Mouse (Mus musculus): ENCODE results near the gene Xpr1. TPM values are rescaled to one million over a fixed set of nuclear protein-coding genes. Genes with fewer than 3 reads are reported as not detected.

Xpr1 gene
- polyA plus RNA-seq, 1 experiment = 6.7 TPM

GRCm38 (mm10) chr1:155254309-155254708 lies 162.9 kb downstream of the Xpr1 start:
- no peaks in the 10 kb centered on the region for H3K36me3 ChIP-seq (ENCODE audit: control insufficient read depth, insufficient read depth, low read length)
- WGBS = 85% methylated on average over 8 of the region's 8 CpGs
- H3K4me1 ChIP-seq (ENCODE audit: control insufficient read depth, insufficient read depth, insufficient read length, low read length) = peaks cover 4% of the 10 kb centered on the region; the same call in 1 of the 2 replicates
- no peak overlapping the region for H3K27ac ChIP-seq (ENCODE audit: insufficient read depth, low read depth, low read length)
- no peak for TF ChIP-seq POLR2A (IDR thresholded peaks at IDR 0.05; ENCODE audit: low read depth, low read length)
- TF ChIP-seq CTCF (IDR thresholded peaks at IDR 0.05; ENCODE audit: extremely low read depth, insufficient read length, insufficient replicate concordance, low read depth, low read length) = no peak
- no peaks in the 10 kb centered on the region for H3K27me3 ChIP-seq (ENCODE audit: control insufficient read depth, insufficient read depth, low read length)
- H3K4me3 ChIP-seq (ENCODE audit: low read depth, low read length) = no peak overlapping the region

GRCm38 (mm10) chr1:155253126-155253525 lies 164.1 kb downstream of the Xpr1 start:
- peaks cover 4% of the 10 kb centered on the region; the same call in 1 of the 2 replicates for H3K4me1 ChIP-seq (ENCODE audit: control insufficient read depth, insufficient read depth, insufficient read length, low read length)
- 66% methylated on average over 12 of the region's 12 CpGs for WGBS
- no peak overlapping the region for H3K4me3 ChIP-seq (ENCODE audit: low read depth, low read length)
- H3K36me3 ChIP-seq (ENCODE audit: control insufficient read depth, insufficient read depth, low read length) = no peaks in the 10 kb centered on the region
- H3K27ac ChIP-seq (ENCODE audit: insufficient read depth, low read depth, low read length) = no peak overlapping the region
- TF ChIP-seq CTCF (IDR thresholded peaks at IDR 0.05; ENCODE audit: extremely low read depth, insufficient read length, insufficient replicate concordance, low read depth, low read length) = no peak
- TF ChIP-seq POLR2A (IDR thresholded peaks at IDR 0.05; ENCODE audit: low read depth, low read length) = no peak
- H3K27me3 ChIP-seq (ENCODE audit: control insufficient read depth, insufficient read depth, low read length) = no peaks in the 10 kb centered on the region

- H3K27ac ChIP-seq (ENCODE audit: insufficient read depth, low read depth, low read length) = no peak overlapping the region
- 34% methylated on average over 6 of the region's 6 CpGs for WGBS
- H3K4me1 ChIP-seq (ENCODE audit: control insufficient read depth, insufficient read depth, insufficient read length, low read length) = peaks cover 4% of the 10 kb centered on the region; the same call in 1 of the 2 replicates
- H3K27me3 ChIP-seq (ENCODE audit: control insufficient read depth, insufficient read depth, low read length) = no peaks in the 10 kb centered on the region
- TF ChIP-seq POLR2A (IDR thresholded peaks at IDR 0.05; ENCODE audit: low read depth, low read length) (no peak), CTCF (IDR thresholded peaks at IDR 0.05; ENCODE audit: extremely low read depth, insufficient read length, insufficient replicate concordance, low read depth, low read length) (no peak)
- no peak overlapping the region for H3K4me3 ChIP-seq (ENCODE audit: low read depth, low read length)
- H3K36me3 ChIP-seq (ENCODE audit: control insufficient read depth, insufficient read depth, low read length) = no peaks in the 10 kb centered on the region
Observed at GRCm38 (mm10) chr1:155252631-155253121, 164.5 kb downstream of the Xpr1 start.

- no peak for TF ChIP-seq POLR2A (IDR thresholded peaks at IDR 0.05; ENCODE audit: low read depth, low read length)
- TF ChIP-seq CTCF (IDR thresholded peaks at IDR 0.05; ENCODE audit: extremely low read depth, insufficient read length, insufficient replicate concordance, low read depth, low read length) = no peak
- H3K36me3 ChIP-seq (ENCODE audit: control insufficient read depth, insufficient read depth, low read length) = no peaks in the 10 kb centered on the region
- 58% methylated on average over 5 of the region's 5 CpGs for WGBS
- H3K4me3 ChIP-seq (ENCODE audit: low read depth, low read length) = no peak overlapping the region
- H3K27me3 ChIP-seq (ENCODE audit: control insufficient read depth, insufficient read depth, low read length) = 0 out of 2 replicates have a peak, but pooled peaks cover 6% of the 10 kb centered on the region
- H3K4me1 ChIP-seq (ENCODE audit: control insufficient read depth, insufficient read depth, insufficient read length, low read length) = peaks cover 4% of the 10 kb centered on the region; the same call in 1 of the 2 replicates
- H3K27ac ChIP-seq (ENCODE audit: insufficient read depth, low read depth, low read length) = no peak overlapping the region
Observed at GRCm38 (mm10) chr1:155251596-155251995, 165.6 kb downstream of the Xpr1 start.

GRCm38 (mm10) chr1:155250531-155251135 lies 166.6 kb downstream of the Xpr1 start:
- no peak overlapping the region for H3K4me3 ChIP-seq (ENCODE audit: low read depth, low read length)
- peaks cover 6% of the 10 kb centered on the region; the same call in 1 of the 2 replicates for H3K27me3 ChIP-seq (ENCODE audit: control insufficient read depth, insufficient read depth, low read length)
- H3K36me3 ChIP-seq (ENCODE audit: control insufficient read depth, insufficient read depth, low read length) = no peaks in the 10 kb centered on the region
- H3K4me1 ChIP-seq (ENCODE audit: control insufficient read depth, insufficient read depth, insufficient read length, low read length) = peaks cover 4% of the 10 kb centered on the region; the same call in 1 of the 2 replicates
- no peak overlapping the region for H3K27ac ChIP-seq (ENCODE audit: insufficient read depth, low read depth, low read length)
- TF ChIP-seq CTCF (IDR thresholded peaks at IDR 0.05; ENCODE audit: extremely low read depth, insufficient read length, insufficient replicate concordance, low read depth, low read length) (no peak), POLR2A (IDR thresholded peaks at IDR 0.05; ENCODE audit: low read depth, low read length) (no peak)
- WGBS = 51% methylated on average over 4 of the region's 4 CpGs

- H3K36me3 ChIP-seq (ENCODE audit: control insufficient read depth, insufficient read depth, low read length) = no peaks in the 10 kb centered on the region
- peaks cover 10% of the 10 kb centered on the region; the same call in 1 of the 2 replicates for H3K27me3 ChIP-seq (ENCODE audit: control insufficient read depth, insufficient read depth, low read length)
- H3K4me3 ChIP-seq (ENCODE audit: low read depth, low read length) = no peak overlapping the region
- no peak overlapping the region for H3K27ac ChIP-seq (ENCODE audit: insufficient read depth, low read depth, low read length)
- TF ChIP-seq CTCF (IDR thresholded peaks at IDR 0.05; ENCODE audit: extremely low read depth, insufficient read length, insufficient replicate concordance, low read depth, low read length) = no peak
- TF ChIP-seq POLR2A (IDR thresholded peaks at IDR 0.05; ENCODE audit: low read depth, low read length) = no peak
- 36% methylated on average over 5 of the region's 5 CpGs for WGBS
- peaks cover 4% of the 10 kb centered on the region; the same call in 1 of the 2 replicates for H3K4me1 ChIP-seq (ENCODE audit: control insufficient read depth, insufficient read depth, insufficient read length, low read length)
Observed at GRCm38 (mm10) chr1:155249896-155250295, 167.3 kb downstream of the Xpr1 start.

GRCm38 (mm10) chr1:155248041-155248440 lies 169.2 kb downstream of the Xpr1 start:
- no peak overlapping the region for H3K4me3 ChIP-seq (ENCODE audit: low read depth, low read length)
- H3K36me3 ChIP-seq (ENCODE audit: control insufficient read depth, insufficient read depth, low read length) = no peaks in the 10 kb centered on the region

More at GRCm38 (mm10) chr1:155248041-155248440, 169.2 kb downstream of the Xpr1 start:
- Histone ChIP-seq H3K4me1 (ENCODE audit: control insufficient read depth, insufficient read depth, insufficient read length, low read length) (peaks cover 6% of the 10 kb centered on the region; the same call in 1 of the 2 replicates), H3K27ac (ENCODE audit: insufficient read depth, low read depth, low read length) (no peak overlapping the region), H3K27me3 (ENCODE audit: control insufficient read depth, insufficient read depth, low read length) (peaks cover 24% of the 10 kb centered on the region)
- TF ChIP-seq CTCF (IDR thresholded peaks at IDR 0.05; ENCODE audit: extremely low read depth, insufficient read length, insufficient replicate concordance, low read depth, low read length) (no peak), POLR2A (IDR thresholded peaks at IDR 0.05; ENCODE audit: low read depth, low read length) (no peak)
- WGBS = 50% methylated on average over 5 of the region's 5 CpGs

Data from small intestine, adult 2 months (tissue).